Mouse (Mus musculus) embryonic facial prominence, embryonic 15.5 days (tissue): ENCODE data around the gene Psma6. TPM values are rescaled to one million over a fixed set of nuclear protein-coding genes. Genes with fewer than 3 reads are reported as not detected.
A peak's percentile ranks its signal among the peaks of the same experiment; 100 is the strongest.

Experiments used
- ATAC-seq: fragments of 200-750 bp; cut with Nextera tagmentation; 2 replicates; pipeline ENCODE4 v1.8.0; 2017; ENCODE audit warnings: low read depth, moderate TSS enrichment; ENCODE audit not compliant: insufficient number of reproducible peaks, low FRiP score, low TSS enrichment
- H3K27ac ChIP-seq: fragments of 300-500 bp; sonication (generic); replicated peaks from 2 replicates; pipeline ENCODE4 v1.5.1; 2015; ENCODE audit warnings: mild to moderate bottlenecking, inconsistent platforms
- H3K27me3 ChIP-seq: fragments of 300-500 bp; sonication (generic); 2 replicates; pipeline ENCODE4 v1.6.1; 2015; ENCODE audit warnings: inconsistent platforms
- H3K36me3 ChIP-seq: fragments of 300-500 bp; sonication (generic); 2 replicates; pipeline ENCODE4 v1.6.1; 2015; ENCODE audit warnings: mild to moderate bottlenecking, inconsistent platforms
- H3K4me1 ChIP-seq: fragments of 300-500 bp; sonication (generic); 2 replicates; pipeline ENCODE4 v1.6.1; 2015; ENCODE audit warnings: inconsistent platforms
- H3K4me2 ChIP-seq: fragments of 300-500 bp; sonication (generic); replicated peaks from 2 replicates; pipeline ENCODE4 v1.6.1; 2015; ENCODE audit warnings: mild to moderate bottlenecking, inconsistent platforms
- H3K4me3 ChIP-seq: fragments of 300-500 bp; sonication (generic); replicated peaks from 2 replicates; pipeline ENCODE4 v1.5.1; 2015; ENCODE audit warnings: mild to moderate bottlenecking, inconsistent platforms
- H3K9ac ChIP-seq: fragments of 300-500 bp; sonication (generic); 2 replicates; pipeline ENCODE4 v1.6.1; 2015; ENCODE audit warnings: inconsistent platforms
- H3K9me3 ChIP-seq: fragments of 300-500 bp; sonication (generic); replicated peaks from 2 replicates; pipeline ENCODE4 v1.6.1; 2016; ENCODE audit warnings: inconsistent platforms
- WGBS: fragments of 180-500 bp; shearing (Covaris S2); methylation state at CpG from one replicate; pipeline ENCODE4 v1.1.7; 2015; 5-methylcytosine and 5-hydroxymethylcytosine counted together
- polyA plus RNA-seq: library from polyadenylated mRNA; unstranded; fragments of >200 nt; fragmentation: Nextera tagmentation; extraction: Ambion mirVana; gene quantifications from 2 replicates; pipeline ENCODE4 v1.2.1, GENCODE M21; 2015

Psma6 gene
- polyA plus RNA-seq, 1 experiment from 2014 or later, result 380 TPM

GRCm38 (mm10) chr12:55452839-55453238 is 68.8 kb downstream of the Psma6 start:
- no peak overlapping the region for H3K4me3 ChIP-seq
- peak overlapping the region; percentile 36; the same call in 1 of the 2 replicates for H3K27ac ChIP-seq
- no peaks in the 10 kb centered on the region for H3K27me3 ChIP-seq
- H3K4me1 ChIP-seq, result peaks cover 25% of the 10 kb centered on the region
- no peaks in the 10 kb centered on the region for H3K36me3 ChIP-seq
- no peaks in the 10 kb centered on the region for H3K9me3 ChIP-seq
- ATAC-seq, result no peak
- no peak overlapping the region for H3K4me2 ChIP-seq
- 26% methylated on average over 5 of the region's 5 CpGs for WGBS
- H3K9ac ChIP-seq, result no peak overlapping the region

GRCm38 (mm10) chr12:55453924-55454323 is 69.9 kb downstream of the Psma6 start:
- no peak overlapping the region for H3K4me3 ChIP-seq
- H3K36me3 ChIP-seq, result no peaks in the 10 kb centered on the region
- ATAC-seq, result no peak

DNA sequence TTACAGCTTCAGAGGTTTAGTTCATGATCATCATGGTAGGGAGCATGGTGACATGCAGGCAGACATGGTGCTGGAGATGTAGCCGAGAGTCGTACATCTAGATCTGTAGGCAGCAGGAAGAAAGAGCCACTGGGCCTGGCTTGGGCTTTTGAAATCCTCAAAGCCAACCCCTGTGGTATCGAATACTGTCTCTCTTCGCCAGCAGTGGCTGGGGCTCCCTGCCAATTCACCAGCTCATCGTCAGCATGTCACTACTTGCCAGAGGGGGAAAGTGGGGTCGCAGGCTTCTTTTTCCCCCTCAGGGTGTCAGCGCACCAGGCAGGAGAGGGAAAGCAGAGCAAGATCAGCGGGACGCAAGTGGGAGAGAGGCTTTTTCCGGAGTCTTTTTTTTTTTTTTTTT is 71.2 kb downstream of the Psma6 start:
- Histone ChIP-seq H3K27ac (no peak overlapping the region), H3K4me1 (peaks cover 21% of the 10 kb centered on the region), H3K27me3 (no peaks in the 10 kb centered on the region)

More at GRCm38 (mm10) chr12:55453924-55454323, 69.9 kb downstream of the Psma6 start:
- Histone ChIP-seq H3K9ac (no peak overlapping the region), H3K27ac (0 out of 2 replicates have a peak overlapping the region, but pooled peaks have one; percentile 39), H3K4me2 (no peak overlapping the region), H3K9me3 (no peaks in the 10 kb centered on the region), H3K4me1 (peaks cover 25% of the 10 kb centered on the region), H3K27me3 (no peaks in the 10 kb centered on the region)
- WGBS, result 30% methylated on average over 4 of the region's 4 CpGs

DNA sequence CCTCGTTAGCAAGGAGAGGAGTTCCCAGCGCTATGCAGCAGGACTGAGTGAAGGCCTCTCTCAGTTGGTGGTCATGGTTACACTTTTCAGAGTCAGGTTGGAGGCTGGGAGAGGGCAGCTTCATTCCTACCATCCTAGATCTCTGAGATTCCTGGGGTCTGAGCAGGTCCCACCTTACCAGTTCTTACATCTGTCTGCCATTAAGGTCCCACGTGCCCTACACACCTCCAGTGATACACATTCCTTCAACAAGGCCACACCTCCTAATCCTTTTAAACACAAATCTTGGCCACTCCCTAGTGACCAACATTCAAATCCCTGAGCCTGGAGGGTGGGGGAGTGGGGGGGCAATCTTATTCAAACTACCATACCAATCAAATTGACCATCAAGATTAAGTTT is 72.1 kb downstream of the Psma6 start:
- Histone ChIP-seq H3K4me1 (peaks cover 29% of the 10 kb centered on the region), H3K4me2 (no peak overlapping the region), H3K36me3 (no peaks in the 10 kb centered on the region), H3K27me3 (no peaks in the 10 kb centered on the region), H3K27ac (no peak overlapping the region), H3K9ac (no peak overlapping the region), H3K4me3 (no peak overlapping the region), H3K9me3 (no peaks in the 10 kb centered on the region)
- 58% methylated on average over 3 of the region's 3 CpGs for WGBS
- no peak for ATAC-seq

More for the DNA sequence above, 71.2 kb downstream of the Psma6 start:
- Histone ChIP-seq H3K4me3 (no peak overlapping the region), H3K36me3 (no peaks in the 10 kb centered on the region), H3K9ac (no peak overlapping the region), H3K4me2 (no peak overlapping the region), H3K9me3 (no peaks in the 10 kb centered on the region)
- 46% methylated on average over 9 of the region's 10 CpGs for WGBS
- no peak for ATAC-seq

DNA sequence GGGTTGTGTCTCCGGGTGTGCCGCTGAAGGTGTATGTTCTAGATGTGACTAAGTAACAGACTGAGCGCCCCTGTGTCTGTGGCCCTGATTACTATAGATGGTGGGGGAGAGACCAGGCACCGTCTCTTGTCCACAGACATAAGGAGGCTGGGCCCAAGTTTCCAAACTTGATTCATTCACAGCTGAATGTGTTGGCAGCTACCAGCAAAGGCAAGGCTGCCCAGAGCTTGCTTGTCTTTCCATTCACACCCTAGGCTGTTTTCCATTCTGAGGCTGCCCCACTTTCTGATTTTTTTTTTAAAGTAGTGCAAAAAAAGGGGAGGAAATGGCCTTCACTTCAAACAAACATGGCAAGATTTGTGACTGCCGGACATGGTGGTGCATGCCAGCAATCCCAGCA is 72.9 kb downstream of the Psma6 start:
- Histone ChIP-seq H3K27ac (no peak overlapping the region; the same call in 1 of the 2 replicates), H3K9ac (no peak overlapping the region), H3K36me3 (no peaks in the 10 kb centered on the region), H3K9me3 (no peaks in the 10 kb centered on the region), H3K4me2 (no peak overlapping the region), H3K4me1 (peaks cover 37% of the 10 kb centered on the region), H3K4me3 (no peak overlapping the region), H3K27me3 (no peaks in the 10 kb centered on the region)
- 83% methylated on average over 5 of the region's 5 CpGs for WGBS
- no peak for ATAC-seq

DNA sequence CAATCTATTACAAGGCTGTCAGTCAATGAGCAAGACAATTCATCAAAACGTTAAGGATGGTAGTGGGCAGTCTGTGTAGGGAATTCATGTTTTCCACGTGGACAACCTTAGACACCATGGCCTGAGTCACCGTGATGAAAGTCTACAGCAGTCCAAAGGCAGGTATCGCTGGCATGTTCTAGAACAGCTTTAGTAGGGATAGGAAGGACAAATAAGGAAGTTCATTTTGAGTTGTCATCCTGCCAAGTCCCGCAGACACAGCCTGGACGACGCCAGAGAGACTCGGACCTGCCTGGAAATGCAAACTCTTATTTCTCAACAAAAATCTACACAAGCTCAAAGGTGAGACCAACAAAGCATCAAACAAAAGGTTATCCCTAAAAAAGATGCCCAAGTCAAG is 75.7 kb downstream of the Psma6 start:
- no peak overlapping the region for H3K4me3 ChIP-seq
- ATAC-seq, result no peak
- H3K36me3 ChIP-seq, result no peaks in the 10 kb centered on the region
- H3K4me1 ChIP-seq, result peaks cover 51% of the 10 kb centered on the region
- H3K4me2 ChIP-seq, result no peak overlapping the region
- H3K27ac ChIP-seq, result no peak overlapping the region
- no peaks in the 10 kb centered on the region for H3K9me3 ChIP-seq
- no peaks in the 10 kb centered on the region for H3K27me3 ChIP-seq
- WGBS, result 80% methylated on average over 8 of the region's 8 CpGs
- no peak overlapping the region for H3K9ac ChIP-seq

DNA sequence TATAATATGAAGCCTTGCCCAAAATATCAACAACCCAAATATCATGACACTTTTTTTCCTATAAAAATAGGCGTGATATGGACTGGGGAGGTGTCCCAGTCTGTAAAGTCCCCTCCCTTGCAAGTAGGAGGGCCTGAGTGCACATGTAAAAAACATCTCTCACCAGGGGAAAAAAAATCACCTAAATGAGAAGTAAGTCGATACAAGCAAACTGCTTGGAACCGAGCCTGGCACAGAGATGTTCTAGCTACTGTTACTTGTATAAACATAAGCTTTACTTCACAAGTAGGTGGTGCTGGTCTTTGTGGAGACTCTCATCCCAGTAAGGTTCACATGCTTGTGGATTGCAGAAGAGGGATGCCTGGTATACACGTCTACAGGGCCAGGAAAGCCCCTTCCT is 76.9 kb downstream of the Psma6 start:
- no peak overlapping the region for H3K4me3 ChIP-seq
- peaks cover 60% of the 10 kb centered on the region for H3K4me1 ChIP-seq
- no peak for ATAC-seq
- H3K36me3 ChIP-seq, result no peaks in the 10 kb centered on the region
- no peak overlapping the region for H3K9ac ChIP-seq
- WGBS, result 42% methylated on average over 4 of the region's 4 CpGs
- no peaks in the 10 kb centered on the region for H3K27me3 ChIP-seq
- H3K27ac ChIP-seq, result peak overlapping the region; percentile 85
- no peak overlapping the region for H3K4me2 ChIP-seq
- no peaks in the 10 kb centered on the region for H3K9me3 ChIP-seq

DNA sequence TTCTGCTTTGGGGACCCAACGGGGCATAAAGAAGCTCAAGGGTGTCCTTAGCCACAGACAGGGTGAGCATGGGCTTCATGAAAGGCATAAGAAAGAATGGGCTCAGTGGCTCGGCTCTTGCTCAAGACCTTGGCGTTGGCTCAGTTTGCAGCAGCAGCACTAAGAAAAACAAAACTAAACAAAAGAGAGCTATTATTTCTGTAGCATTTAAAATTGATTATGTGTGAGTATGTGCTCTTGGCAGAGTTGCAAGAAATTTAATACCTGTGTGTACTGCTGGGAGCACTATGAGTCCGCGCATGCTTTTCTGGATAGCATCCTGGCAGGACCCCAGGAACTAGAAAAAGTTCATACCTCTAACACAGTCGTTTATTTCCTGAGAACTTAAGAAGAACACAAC is 77.7 kb downstream of the Psma6 start:
- Histone ChIP-seq H3K4me1 (peaks cover 65% of the 10 kb centered on the region), H3K4me3 (no peak overlapping the region), H3K27ac (peak overlapping the region; percentile 85), H3K9me3 (no peaks in the 10 kb centered on the region), H3K27me3 (no peaks in the 10 kb centered on the region), H3K9ac (no peak overlapping the region), H3K36me3 (no peaks in the 10 kb centered on the region), H3K4me2 (peak overlapping the region; percentile 13; the same call in 1 of the 2 replicates)
- WGBS, result 24% methylated on average over 6 of the region's 6 CpGs
- ATAC-seq, result peak; percentile 68

GRCm38 (mm10) chr12:55462456-55462855 is 78.4 kb downstream of the Psma6 start:
- Histone ChIP-seq H3K4me1 (peaks cover 68% of the 10 kb centered on the region), H3K27me3 (no peaks in the 10 kb centered on the region), H3K4me3 (no peak overlapping the region), H3K9ac (no peak overlapping the region), H3K4me2 (no peak overlapping the region), H3K36me3 (no peaks in the 10 kb centered on the region), H3K9me3 (no peaks in the 10 kb centered on the region), H3K27ac (peak overlapping the region; percentile 85)
- WGBS, result 40% methylated on average over 6 of the region's 6 CpGs
- no peak for ATAC-seq

- Histone ChIP-seq H3K4me2 (no peak overlapping the region), H3K9me3 (no peaks in the 10 kb centered on the region), H3K4me3 (no peak overlapping the region), H3K4me1 (peaks cover 73% of the 10 kb centered on the region), H3K27ac (peak overlapping the region; percentile 85), H3K9ac (no peak overlapping the region), H3K27me3 (no peaks in the 10 kb centered on the region), H3K36me3 (no peaks in the 10 kb centered on the region)
- WGBS, result 74% methylated on average over 5 of the region's 5 CpGs
- no peak for ATAC-seq
Observed at GRCm38 (mm10) chr12:55463087-55463486, 79.1 kb downstream of the Psma6 start.

DNA sequence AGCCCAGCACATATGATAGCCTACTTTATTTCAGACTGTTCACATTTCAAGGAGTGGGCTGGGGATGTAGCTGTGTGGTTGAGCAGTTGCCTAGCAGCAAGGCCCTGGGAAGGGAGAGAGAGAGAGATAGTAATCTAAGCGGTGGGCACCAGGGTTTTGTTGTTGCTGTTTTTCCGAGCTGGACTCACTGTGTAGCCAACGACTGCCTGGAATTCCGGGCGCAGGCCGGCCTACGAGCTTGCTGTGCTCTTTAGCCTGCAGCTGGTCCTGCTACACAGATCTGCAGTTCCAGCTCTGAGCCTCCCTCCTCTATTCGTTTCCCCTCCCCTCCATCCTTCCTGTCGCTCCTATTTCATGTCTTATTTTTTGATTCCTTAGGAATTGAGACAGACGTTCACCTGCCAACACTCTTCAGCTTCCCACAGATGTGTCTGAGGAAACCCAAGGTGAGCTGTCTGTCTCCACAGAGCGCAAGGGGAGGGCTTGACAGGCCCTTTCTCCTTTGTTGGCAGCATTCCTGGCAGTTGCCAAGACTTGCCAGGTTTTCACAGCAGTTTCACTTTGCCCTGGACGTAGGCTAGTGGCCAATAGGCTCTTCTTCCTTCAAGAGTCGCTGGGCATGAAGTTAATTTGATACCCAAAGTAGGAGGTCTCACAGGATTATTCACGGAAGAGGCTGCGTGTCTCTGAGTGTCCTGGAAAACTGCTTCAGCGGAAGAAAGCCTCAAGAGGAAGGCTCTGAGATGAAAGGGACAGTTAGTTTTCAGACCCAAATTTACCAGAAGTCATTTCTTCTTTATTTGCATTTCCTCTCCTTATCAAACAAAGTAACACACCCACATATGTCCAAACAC is 80.2 kb downstream of the Psma6 start:
- ATAC-seq, result peak; percentile 48; the same call in 1 of the 2 replicates
- Histone ChIP-seq H3K4me1 (peaks cover 73% of the 10 kb centered on the region), H3K9ac (no peak overlapping the region), H3K4me3 (no peak overlapping the region), H3K27me3 (no peaks in the 10 kb centered on the region), H3K9me3 (no peaks in the 10 kb centered on the region), H3K4me2 (peak overlapping the region; percentile 31), H3K27ac (peak overlapping the region; percentile 85), H3K36me3 (no peaks in the 10 kb centered on the region)
- 11% methylated on average over 16 of the region's 16 CpGs for WGBS
